ENCODE assay signal across 16 mouse cellular contexts in genomic region chr9:51915580-51915979, GRCm38 (mm10).
"Had no signal": no experiment of that assay in that cellular context is flagged by ENCODE, and none has a peak within 500 bp of the region (broad histone marks: within the 10 kb centered on the region; RNA-seq: fewer than 3 reads in every experiment).

No protein-coding gene starts in this region.

- H3K4me3 ChIP-seq: limb, embryonic 15.5 days; liver, embryonic 12.5 days; midbrain, embryonic 13.5 days; myocyte; neural tube, embryonic 15.5 days had no signal

- H3K9ac ChIP-seq: limb, embryonic 15.5 days; liver, embryonic 12.5 days; lung, embryonic 14.5 days; midbrain, embryonic 13.5 days; neural tube, embryonic 15.5 days had no signal

- H3K27me3 ChIP-seq: limb, embryonic 15.5 days; liver, embryonic 12.5 days; midbrain, embryonic 13.5 days; neural tube, embryonic 15.5 days had no signal

- H3K27ac ChIP-seq: kidney, postnatal 0 days; limb, embryonic 15.5 days; liver, embryonic 12.5 days; midbrain, embryonic 13.5 days; neural tube, embryonic 15.5 days had no signal

- H3K4me2 ChIP-seq: limb, embryonic 15.5 days; liver, embryonic 12.5 days; lung, embryonic 14.5 days; midbrain, embryonic 13.5 days; neural tube, embryonic 15.5 days had no signal

- H3K9me3 ChIP-seq: limb, embryonic 15.5 days; liver, embryonic 12.5 days; midbrain, embryonic 13.5 days; neural tube, embryonic 15.5 days had no signal

- ATAC-seq: liver, embryonic 12.5 days; midbrain, embryonic 13.5 days had no signal

- H3K4me1 ChIP-seq: liver, embryonic 12.5 days; midbrain, embryonic 13.5 days; neural tube, embryonic 15.5 days had no signal

- H3K36me3 ChIP-seq: limb, embryonic 15.5 days; liver, embryonic 12.5 days; midbrain, embryonic 13.5 days; neural tube, embryonic 15.5 days had no signal

- DNase-seq: kidney, adult 11 months; kidney, adult 9 months; kidney, postnatal 36 days; layer of hippocampus, adult 9-11 months; layer of hippocampus, postnatal 36 days; lung, embryonic 14.5 days; lung, postnatal 14 days; retina, postnatal 1 day; thymus, adult 2 months; thymus, postnatal 25 days had no signal
